Mouse (Mus musculus) kidney, adult 2 months (tissue): ENCODE measurements around the gene Zpbp2.

Experiments used
- CTCF ChIP-seq: fragments of 200-500 bp; conservative IDR thresholded peaks from 2 replicates; pipeline ENCODE4 v1.5.1; 2011; ENCODE audit warnings: low read depth, mild to moderate bottlenecking, control low read depth, low read length, moderate library complexity, mixed read lengths; ENCODE audit not compliant: insufficient read depth, insufficient read length
- POLR2A ChIP-seq: fragments of 200-500 bp; IDR thresholded peaks from one replicate; pipeline ENCODE4 v1.6.1; 2011; ENCODE audit warnings: low read depth, low read length, control low read depth

DNA sequence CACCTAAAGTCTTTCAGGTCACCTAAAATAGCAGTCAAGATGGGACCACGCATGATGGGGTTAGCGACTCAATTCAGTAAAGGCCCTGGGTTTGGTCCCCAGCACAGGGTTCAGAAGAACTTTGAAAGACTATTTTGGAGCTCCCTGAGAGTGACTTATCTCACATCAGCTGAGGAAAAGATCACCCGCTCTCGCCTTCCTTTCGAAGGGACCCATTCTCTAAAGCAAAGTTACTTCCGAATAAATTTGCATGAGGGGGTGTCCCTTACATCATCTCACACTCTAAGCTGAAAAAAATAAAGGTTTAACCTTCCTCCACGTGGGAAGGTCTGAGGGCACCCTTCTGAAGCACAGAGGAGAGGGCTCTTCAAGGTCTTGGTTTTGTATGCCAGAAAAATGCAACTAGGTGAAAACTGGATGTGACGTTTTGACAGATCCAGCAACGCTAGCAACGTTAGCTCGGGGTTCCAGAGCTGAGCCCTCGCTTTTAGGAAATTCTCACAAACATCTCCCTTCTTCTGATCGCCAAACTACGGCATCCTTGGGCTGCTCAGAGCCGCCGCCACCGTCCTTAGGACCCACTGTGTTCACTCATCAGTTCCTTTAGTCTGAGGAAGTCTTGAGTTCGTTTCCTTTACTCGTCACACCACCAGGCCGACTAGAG is 454 bp upstream of the Zpbp2 start:
- TF ChIP-seq CTCF (no peak), POLR2A (no peak)
